Mouse (Mus musculus) MEL-GATA-1-ER (cell line): Measurements from ENCODE around the gene Acp7.
"Not testable (repeated sequence)": the region's sequence is repeated elsewhere in the genome, so short reads cannot be mapped to it uniquely, and the experiment has no call there.

Experiments
- DNase-seq: peaks from one replicate; pipeline ENCODE4 v3.0.0-alpha.2; 2012; ENCODE audit warnings: low read depth; ENCODE audit errors: extremely low read depth

The Acp7 gene

DNA sequence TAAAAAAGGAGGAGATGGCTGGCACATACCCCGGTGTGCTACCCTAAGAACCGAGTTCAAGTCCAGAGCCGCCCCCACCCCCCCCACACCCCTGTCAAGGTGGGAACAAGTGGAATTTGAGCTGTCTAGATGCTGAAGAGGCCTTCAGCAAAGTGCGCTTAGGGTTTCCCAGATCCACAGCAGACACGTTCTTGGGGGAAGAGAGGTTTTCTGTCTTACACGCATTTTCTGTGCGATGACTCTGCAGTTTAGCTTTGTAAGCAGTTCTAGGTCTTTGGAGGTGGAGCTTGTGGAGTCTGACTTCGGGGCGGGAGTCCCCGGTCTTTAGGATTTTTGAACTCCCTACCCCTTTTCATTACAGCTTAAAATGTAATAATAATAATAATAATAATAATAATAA lies at the start of gene Acp7:
TSS of gene Acp7 (minus strand) at position 260 of the 400 bp plus-strand sequence.
- DNase-seq = no peak

DNA sequence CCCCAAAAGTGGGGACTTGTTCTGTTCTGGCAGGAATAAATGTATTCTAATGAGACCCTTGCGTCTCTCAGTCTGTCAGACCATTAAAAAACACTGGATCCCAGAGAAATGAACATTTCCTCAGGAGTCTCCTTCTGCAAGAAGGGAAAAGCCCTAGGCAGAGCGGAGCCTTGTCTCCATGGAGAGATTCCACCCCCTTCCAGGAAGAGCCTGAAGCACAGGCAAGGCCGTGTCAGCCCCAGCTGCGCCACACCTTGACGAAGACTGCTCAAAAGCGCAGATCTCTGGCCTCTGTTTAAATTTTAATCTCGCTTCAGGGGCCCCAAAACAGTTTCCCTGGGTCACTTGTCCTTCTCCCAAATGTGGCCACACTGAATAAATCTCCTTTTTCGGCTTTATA lies 46.5 kb upstream of the Acp7 start:
- DNase-seq = no peak

DNA sequence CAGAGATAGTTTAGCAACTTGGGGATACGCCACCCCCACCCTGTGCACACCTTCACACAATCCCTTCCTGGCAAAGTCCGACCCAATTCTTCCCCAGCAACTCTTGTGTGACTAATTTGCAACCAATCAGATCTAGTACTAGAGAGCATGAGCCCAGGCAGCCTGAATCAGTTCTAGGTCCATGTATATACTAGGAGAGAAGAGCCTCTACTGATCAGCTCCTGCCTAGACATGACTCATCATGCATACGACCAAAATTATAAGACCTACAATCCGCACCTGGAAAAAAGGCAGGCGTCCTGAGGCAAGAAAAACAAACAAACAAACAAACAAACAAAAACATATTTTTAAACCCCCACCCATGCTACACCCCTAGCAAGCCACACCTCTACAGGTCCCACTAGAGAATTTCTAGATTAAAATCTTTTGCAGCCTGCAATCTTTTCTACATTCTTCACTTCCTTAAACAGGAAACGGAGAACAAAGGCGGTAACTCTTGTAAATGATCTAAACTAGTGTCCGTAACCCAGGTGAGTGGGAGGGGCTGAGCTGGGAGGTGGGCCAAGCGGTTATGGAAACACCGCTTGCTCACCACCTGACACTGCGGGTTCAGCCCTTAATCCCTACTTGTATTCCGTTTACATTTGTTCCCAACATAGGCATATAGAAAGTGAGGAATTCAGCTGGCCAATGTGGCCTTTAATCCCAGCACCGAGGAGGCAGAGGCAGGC lies 45.8 kb upstream of the Acp7 start:
- DNase-seq = no peak

DNA sequence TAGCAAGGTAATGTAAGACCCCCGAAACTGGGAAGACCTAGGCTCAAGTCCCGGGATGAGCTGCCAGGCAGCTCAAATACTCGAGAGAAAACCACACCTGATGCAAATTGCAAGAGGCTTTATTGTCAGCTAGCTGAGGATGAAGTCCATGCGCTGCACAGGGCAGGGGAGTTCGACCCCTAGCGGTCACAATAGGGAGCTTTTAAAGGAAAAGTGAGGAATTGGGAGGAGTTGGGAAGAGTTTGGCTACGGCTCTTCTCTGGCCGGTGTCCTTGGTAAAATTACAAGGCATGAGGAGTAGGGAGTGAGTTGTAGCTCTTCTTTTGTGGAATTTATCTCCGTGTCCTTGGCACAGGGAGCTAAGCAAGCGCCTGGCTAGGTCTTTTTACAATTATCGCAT lies 44.6 kb upstream of the Acp7 start:
- peak; percentile 45 for DNase-seq

DNA sequence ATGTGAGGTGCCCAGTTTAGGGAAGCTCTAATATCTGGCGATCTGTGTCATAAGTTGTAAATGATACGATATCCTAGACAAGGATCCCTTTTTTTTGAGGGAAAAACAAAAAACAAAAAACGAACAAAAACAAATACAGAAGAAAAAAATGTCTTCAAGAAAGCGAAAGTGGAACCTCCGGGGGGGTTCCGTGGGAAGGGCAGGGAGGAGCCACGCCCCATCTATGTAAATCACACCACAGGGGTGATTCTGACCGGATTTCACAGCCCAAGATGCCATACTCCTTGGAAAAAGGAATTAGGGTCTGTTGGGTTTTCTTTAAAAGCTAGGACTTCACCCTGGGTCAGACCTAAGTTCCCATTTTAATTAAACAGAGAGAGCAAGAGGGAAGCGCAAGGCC lies 43.9 kb upstream of the Acp7 start:
- DNase-seq = peak; percentile 41

DNA sequence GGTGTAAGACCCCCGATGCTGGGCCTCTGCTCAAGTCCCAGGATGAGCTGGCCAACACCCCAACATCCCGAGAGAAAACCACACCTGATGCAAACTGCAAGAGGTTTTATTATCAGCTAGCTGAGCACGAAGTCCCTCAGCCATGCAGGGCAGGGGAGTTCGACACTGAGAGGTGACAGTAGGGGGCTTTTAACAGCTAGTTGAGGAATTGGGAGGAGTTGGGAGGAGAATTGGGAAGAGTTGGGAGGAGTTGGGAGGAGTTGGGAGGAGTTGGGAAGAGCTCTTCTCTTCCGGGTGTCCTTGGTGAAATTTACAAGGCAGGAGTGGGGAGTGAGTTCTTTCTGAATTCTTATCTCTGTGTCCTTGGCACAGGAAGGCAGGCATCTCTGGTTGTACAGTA lies 41.7 kb upstream of the Acp7 start:
- DNase-seq = not testable (repeated sequence)

DNA sequence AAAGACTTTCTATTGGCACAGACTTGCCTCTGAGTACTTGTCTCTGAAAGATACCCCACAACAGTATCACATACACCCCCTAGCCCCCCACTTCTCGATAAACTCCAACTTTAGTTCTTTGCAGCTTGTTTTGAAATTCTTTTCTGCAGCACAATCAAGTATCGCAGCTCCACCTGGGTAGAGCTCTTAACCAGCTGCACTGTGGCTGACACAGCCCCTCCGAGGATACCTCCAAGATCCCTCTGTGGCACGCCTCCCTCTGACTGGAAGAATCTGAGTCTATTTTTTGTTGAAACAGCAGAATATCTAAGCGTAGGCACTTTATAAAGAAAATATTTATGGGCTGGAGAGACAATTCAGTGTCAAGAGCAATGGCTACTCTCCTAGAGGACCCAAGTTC lies 41.1 kb upstream of the Acp7 start:
- DNase-seq = no peak

DNA sequence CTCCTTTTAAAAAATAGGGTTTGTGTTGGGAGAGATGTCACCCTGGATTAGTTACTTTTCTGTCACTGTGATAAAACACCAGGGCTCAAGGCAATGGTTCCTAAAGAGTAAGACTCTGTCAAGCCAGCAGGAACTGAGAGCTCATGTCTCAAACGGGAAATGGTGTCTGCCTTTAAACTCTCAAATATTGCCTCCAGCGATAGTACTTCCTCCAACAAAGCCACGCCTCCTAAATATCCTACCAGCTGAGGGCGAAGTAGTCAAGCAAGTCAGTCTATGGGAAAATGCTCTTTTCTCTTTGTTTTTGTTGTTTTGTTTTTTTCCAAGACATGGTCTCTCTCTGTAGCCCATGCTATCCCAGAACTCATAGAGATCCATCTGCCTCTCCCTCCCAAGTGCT lies 40.0 kb upstream of the Acp7 start:
- DNase-seq = peak; percentile 50

DNA sequence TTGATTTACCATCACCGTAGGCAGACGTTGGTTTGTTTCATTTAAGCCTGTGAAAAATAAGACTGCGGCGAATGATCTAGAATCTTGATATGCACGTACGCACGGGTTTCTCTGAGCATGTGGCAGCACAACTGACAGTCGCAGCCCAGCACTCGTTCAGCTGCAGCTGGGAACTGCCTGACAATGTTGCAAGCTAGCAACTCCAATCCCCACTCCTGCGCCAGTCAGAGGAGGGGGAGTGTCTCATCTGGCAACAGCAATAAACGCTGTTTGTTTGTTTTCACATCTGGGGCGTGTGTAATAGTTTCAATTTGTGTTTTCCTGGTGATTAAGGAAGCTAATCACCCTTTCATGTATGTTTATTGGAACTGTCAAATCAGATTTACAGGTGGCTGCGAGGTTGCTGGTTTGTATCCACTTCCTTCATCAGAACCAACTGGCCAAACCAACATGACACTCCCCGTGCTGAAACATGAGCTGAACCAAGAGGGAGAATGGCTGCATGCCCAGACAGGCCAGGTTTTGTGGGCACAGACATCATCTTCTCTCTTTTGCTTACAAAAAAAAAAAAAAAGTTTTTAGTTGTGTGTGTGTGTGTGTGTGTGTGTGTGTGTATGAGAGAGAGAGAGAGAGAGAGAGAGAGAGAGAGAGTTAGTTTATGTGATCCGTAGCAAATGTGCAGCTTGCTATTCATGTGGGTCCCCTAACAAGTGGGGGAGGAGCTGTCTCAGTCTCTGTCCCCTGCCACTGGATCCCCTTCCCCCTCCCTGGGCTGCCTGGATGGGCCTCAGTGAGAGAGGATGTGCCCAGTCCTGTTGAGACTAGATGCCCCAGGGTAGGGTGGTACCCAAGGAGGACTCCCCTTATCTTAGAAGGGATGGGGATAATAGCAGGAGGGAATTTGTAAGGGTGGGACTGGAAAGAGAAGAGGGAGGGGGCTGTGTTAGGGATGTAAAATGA lies 34.8 kb upstream of the Acp7 start:
- DNase-seq = no peak

DNA sequence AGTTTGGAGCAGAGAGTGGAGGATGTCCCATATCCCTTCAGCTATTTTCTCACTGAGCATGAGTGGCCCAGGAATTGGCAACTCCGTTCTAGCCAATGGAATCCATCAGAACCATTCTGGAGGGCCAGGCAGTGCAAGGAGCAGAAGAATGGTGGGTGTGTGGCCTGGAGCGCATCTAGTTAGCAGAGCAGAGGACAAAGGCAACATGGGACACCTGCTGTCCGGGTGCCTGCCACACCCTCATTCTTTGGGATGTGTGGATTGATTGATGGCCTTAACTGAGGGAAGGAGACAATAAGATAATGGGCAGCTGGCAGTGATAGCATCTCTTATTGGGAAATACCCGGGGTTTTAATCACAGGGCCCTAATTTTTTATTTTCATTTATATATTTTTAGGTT lies 25.3 kb upstream of the Acp7 start:
- no peak for DNase-seq

DNA sequence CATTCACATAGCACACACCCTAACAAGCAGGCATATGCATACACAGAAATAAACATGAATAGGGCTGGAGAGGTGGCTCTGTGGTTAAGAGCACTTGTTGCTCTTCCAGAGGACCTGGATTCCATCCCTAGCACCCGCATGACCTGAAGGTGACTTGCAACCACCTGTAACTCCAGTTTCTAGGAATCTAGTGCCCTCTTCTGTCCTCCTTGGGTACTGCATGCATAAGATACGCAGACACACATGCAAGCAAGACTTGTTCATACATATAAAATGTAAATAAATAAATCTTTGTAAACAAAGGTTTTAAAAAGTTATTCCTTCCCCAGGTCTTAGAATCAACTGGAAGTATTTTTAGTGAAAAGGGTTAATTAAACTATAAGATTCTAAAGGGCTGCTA lies 20.0 kb upstream of the Acp7 start:
- no peak for DNase-seq

DNA sequence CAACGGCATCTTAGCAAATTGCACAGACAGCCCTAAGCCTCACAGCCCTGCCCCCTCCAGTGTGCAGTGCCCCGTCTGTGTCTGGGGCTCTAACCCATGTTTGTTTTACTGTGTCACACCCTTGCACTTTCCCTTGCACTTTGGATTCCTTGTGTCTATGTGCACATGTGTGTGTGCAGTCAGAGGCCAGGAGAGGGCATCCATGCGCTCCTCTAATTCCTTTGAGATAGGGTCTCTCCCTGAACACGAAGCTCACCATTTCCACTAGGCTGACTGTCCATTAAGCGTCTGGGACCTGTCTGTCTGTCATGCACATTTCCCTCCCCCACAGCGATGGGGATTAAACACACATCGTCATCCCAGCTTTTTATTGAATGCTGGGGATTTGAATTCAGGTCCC lies 15.9 kb upstream of the Acp7 start:
- DNase-seq = no peak

DNA sequence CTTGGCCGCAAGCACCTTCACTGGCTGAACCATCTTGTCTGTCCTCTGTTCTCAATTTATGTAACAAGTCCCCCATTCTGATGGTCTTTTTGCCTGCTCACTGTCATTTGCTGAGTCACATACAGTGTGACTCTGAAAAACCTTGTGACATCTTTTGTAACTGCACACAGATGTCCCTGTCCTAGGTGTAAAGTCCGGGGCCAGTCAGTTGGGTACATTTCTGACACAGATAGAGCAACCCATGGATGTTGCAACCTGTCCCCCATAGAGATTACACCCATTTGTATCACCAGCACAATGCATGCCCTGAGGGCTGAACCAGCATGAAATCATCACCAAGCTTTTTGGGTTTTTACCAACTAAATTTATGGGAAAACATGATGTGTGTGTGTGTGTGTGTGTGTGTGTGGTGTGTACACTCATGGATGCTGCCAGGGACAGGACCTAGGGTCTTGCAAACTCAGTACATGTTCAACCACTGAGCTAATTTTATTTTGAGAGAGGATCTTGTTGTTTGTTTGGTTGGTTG lies 14.9 kb upstream of the Acp7 start:
- no peak for DNase-seq

DNA sequence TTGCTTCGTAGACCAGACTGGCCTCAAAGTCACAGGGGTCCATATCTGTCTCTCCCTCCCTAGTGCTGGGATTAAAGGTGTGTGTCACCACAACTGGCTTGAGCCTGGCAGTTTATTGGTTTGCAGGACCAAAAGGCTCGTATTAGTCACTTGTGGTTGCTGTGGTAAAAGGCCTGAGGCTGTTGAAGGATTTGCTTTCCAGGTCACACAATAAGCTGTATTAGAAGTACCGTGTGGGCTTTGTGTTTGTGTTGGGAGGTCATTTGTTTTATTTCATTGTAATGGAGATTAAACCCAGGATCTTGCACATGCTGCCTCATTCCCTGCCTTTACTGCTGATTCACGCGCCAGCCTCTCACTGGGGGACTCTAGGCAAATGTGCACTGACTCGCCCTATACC lies 14.2 kb upstream of the Acp7 start:
- no peak for DNase-seq

DNA sequence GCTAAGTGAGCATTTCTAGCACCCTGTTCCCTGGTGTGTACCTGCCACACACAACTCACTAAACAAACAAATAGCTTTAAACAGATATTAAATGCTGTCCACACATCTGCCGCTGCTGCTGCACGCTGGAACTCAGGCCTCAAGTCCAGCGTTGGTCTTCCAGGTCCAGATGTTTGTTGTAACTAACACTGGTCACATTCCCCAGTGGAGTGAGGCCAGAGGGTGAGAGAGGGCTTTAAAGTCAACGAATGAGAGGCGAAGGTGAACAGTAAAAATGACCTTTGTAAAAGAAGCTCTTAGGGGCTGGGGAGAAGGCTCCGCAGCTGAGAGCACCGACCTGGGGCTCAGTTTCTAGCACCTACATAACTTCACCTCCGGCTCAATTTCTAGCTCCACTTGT lies 10.4 kb upstream of the Acp7 start:
- DNase-seq = no peak

DNA sequence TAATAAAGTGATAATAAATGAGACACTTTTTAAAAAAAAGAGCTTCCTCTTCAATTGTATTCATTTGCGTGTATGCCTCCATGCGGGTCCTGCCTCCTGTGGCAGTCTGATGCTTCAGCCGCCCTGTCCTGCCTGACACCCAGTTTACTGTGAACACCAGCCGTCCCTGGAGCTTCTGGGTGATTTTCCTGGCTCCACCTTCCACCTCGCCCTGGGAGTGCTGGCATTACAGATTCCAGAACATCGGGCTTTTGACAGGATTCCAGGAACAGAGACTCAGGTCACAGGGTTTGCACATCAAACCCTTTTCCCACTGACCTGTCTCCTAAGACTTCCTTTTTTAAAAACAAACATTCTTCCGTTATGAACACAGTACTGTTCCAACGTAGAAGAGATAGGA lies 6.4 kb upstream of the Acp7 start:
- DNase-seq = no peak

DNA sequence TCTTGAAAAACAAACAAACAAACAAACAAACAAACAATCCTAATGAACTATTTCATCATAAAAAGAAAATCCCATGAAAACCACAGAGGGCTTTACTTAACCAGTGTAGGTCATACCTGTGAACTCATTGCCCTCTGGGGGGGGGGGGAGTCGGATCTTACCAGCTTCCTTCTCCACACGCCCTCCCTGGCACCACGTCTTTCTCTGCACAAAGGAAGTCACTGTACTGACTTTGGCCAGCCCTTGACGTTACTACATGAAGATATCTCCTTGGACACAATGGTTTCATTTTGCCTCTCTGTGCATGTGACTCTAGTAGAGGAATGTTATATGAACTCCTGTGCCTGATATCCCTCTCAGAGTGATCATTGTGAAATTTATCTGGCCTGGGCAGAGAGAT lies 3.0 kb upstream of the Acp7 start:
- no peak for DNase-seq

DNA sequence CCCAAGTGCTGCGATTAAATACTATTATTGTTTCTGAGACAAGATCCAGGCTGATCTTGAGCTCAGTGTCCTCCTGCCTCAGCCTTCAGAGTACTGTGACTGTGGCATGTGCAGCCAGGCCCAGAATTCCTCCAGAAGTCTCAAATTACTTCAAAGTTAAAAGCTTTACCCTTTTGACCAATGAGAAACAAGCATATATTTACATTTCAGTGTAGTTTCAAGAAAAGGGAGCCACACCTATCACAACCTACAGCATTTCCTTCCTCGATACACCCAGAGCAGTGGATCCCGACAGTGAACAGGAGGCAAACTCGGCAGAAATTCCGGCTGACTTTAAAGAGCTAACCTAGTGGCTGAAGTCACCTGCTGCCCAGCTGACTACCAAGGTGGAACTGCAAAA lies 6.3 kb downstream of the Acp7 start:
- no peak for DNase-seq

DNA sequence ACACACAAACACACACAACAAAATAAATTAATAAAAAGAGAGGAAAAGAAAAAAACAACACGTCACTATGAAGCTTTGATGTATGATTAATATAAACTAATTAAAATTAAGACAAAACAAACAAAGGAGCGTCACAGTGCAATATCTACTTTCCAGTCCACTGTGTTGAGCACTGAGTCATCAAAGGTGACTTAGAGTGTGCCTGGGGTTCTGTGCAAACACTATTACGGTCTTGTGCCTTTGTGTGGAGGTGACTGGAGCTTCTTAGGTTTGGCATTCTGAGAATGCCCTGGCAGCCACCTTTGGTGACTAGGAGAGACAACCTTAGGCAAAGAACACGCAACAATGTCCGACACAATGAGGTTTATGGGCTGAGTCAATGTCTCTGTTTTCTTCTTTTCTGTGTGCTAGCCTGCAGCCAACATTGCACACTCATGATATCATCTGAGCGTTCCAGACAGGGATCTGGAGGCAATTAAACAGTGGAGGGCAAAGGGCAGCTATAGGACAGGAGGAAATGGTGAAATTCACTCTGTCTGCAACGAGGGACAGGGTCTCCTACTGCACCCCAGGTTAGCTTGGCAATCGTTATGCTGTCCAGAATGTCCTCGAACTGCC lies 11.9 kb downstream of the Acp7 start:
- DNase-seq = no peak

DNA sequence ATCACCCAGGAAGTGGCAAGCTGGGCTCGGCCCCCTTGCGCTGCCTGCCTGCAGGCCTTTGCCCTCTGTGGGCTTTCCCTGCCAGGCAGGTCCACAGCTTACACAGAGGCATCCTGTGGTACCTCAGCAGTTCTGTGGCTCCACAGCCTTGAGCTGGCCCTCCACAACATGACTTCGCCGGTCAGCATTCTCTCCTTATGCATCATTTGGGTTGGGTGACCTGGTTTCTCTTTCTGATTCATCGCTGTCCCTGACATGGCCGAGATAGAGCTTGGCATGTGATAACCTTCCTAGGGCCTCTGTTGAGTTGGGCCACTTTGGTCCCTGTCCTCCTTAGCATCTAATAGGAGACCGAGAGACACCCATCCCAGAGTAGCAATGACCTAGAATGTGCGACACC lies 25.2 kb downstream of the Acp7 start:
- DNase-seq = no peak

DNA sequence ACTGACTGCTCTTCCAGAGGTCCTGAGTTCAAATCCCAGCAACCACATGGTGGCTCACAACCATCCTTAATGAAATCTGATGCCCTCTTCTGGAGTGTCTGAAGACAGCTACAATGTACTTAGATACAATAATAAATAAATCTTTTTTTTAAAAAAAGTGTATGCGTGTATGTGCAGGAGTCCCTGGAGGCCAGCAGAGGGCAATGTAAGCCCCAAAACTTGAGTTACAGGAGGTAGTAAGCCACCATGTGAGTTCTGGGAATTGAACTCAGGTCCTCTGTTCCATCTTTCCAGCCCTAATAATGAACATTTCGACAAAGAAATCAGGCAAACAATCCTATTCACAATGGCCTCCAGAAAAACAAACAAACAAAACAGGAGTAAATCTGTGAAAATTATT lies 27.3 kb downstream of the Acp7 start:
- peak; percentile 29 for DNase-seq

DNA sequence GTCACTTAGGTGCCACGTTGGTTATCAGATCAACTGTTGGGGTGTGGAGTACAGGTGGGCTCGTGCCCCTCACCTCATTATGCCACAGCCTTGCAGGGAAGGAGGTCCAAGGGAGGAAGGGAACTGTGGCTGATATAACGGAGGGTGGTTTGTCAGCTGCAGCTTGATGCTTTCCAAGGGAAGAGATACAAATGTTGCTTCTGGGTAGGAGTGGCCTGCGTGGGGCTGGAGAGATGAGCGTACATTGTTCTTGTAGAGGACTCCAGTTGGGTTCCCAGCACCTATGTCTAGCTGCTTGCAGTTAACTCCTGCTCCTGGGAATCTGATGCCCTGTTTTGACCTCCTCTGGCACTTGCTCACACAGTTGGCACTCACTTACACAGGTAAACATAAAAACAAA lies 28.0 kb downstream of the Acp7 start:
- DNase-seq = no peak
